Mouse (Mus musculus): ENCODE measurements around the gene Efcab2.

GRCm38 (mm10) chr1:178485138-178485867, 79.4 kb downstream of the Efcab2 start:
- no peak for TF ChIP-seq CTCF (IDR thresholded peaks at IDR 0.05; ENCODE audit: borderline replicate concordance, control insufficient read depth, extremely low read depth, insufficient read depth, low read length, poor library complexity)
- TF ChIP-seq POLR2A (IDR thresholded peaks at IDR 0.05; ENCODE audit: control insufficient read depth, extremely low read depth, insufficient read depth, low read length, poor library complexity) = no peak
